ENCODE assay signal across 1 mouse cellular context in the genomic region with DNA sequence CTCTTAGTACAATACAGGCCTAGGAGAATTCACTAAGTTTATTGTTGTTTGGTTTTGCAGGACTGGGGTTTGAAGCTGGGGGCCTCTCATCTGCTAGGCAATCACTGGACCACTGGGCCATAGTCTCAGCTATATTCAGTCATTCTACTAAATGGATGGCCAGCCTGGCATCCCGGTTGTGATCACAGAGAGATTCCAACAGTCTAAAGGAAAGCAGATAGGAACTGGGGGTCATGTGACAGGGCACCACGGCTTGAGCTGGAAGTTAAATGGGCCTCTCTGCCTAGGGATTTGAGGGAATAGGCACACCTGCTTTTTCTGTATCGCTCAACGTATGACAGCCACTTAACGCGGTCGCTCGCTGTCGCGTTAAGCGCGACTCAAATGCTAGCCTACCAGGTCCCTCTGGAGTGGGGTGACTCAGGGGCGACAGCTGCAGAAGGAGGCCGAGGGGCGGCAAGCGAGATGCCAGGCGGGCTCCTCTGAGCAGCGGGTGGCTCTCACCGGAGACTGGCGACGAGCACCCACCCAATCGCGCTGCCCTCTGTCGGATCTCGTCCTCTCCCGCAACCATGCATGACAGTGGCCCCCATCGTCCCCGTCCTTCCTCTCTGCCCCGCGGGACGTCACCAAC.
TF ChIP-seq lines count a peak whose summit lies in the region.

No protein-coding gene starts in this region.

TF ChIP-seq in MEL, 35 proteins besides CTCF, POLR2A, EP300 and RAD21 (continued from another document):
- TF ChIP-seq USF1 (IDR thresholded peaks at IDR 0.05; ENCODE audit: low read depth, low read length) (peak; percentile 67), KAT2A (conservative IDR thresholded peaks at IDR 0.05; ENCODE audit: low read depth, low read length) (no peak), ZMIZ1 (IDR thresholded peaks at IDR 0.05; ENCODE audit: low read depth, low read length) (no peak), SIN3A (IDR thresholded peaks at IDR 0.05; ENCODE audit: low read length) (no peak), GABPA (IDR thresholded peaks at IDR 0.05; ENCODE audit: low read depth, low read length) (no peak), TAL1 (IDR thresholded peaks at IDR 0.05; ENCODE audit: low read length) (no peak), MYB (IDR thresholded peaks at IDR 0.05; ENCODE audit: low read depth, low read length) (no peak), HCFC1 (IDR thresholded peaks at IDR 0.05; ENCODE audit: low read depth, low read length) (no peak), RCOR1 (IDR thresholded peaks at IDR 0.05; ENCODE audit: low read depth, low read length) (no peak), JUND (IDR thresholded peaks at IDR 0.05; ENCODE audit: low read depth, low read length) (no peak), MEF2A (IDR thresholded peaks at IDR 0.05; ENCODE audit: extremely low read depth, insufficient replicate concordance, low read depth, low read length, poor library complexity, severe bottlenecking) (no peak), MAX (IDR thresholded peaks at IDR 0.05; ENCODE audit: low read length) (no peak), NELFE (IDR thresholded peaks at IDR 0.05; ENCODE audit: low read depth, low read length) (no peak)
TF ChIP-seq in MEL: peak in this region for 3.
